ENCODE assay signal across 24 mouse cellular contexts in the genomic region with DNA sequence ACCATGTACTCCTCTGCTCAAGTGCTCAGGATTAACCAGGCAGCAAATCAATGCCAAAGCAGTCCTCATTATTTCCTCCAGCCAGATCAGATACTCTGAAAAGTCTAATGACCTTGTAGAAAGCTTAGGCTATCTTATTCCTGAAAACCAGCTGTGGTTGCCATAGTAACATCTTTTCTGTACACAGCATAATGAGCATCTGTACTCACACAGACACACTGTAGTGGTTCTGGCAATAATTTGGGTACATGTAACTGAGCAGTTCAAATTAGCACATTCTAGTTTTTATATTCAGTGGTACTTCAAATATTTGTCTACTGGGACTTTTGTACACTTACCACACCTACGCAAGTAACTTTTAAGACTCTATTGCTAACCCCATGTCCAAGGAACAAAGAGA. TPM values are rescaled to one million over a fixed set of nuclear protein-coding genes. Genes with fewer than 3 reads are reported as not detected.
A peak's percentile ranks its signal among the peaks of the same experiment; 100 is the strongest.
DNase-seq lines count a peak whose midpoint lies in the region; ATAC-seq and TF ChIP-seq lines count a peak whose summit lies in the region.
"Had no signal": no experiment of that assay in that cellular context is flagged by ENCODE, and none has a peak within 500 bp of the region (broad histone marks: within the 10 kb centered on the region; RNA-seq: fewer than 3 reads in every experiment).

No protein-coding gene starts in this region.

- H3K4me1 ChIP-seq in forebrain, embryonic 14.5 days (ENCODE audit: control insufficient read depth, insufficient read depth, low read length), result peaks cover 37% of the 10 kb centered on the region
- peaks cover 15% of the 10 kb centered on the region; the same call in 1 of the 2 replicates for H3K4me1 ChIP-seq in forebrain, postnatal 0 days (ENCODE audit: insufficient read depth)
- H3K4me1 ChIP-seq in liver, postnatal 0 days (ENCODE audit: insufficient read depth), result peaks cover 36% of the 10 kb centered on the region
- H3K4me1 ChIP-seq in testis, adult 2 months (ENCODE audit: control insufficient read depth, insufficient read depth, low read length), result no peaks in the 10 kb centered on the region

- no peak for TF ChIP-seq POLR2A in testis, adult 2 months (IDR thresholded peaks at IDR 0.05; ENCODE audit: control insufficient read depth, low read depth, low read length)

- H3K9ac ChIP-seq in forebrain, embryonic 14.5 days (ENCODE audit: low read length), result no peak overlapping the region
- no peak overlapping the region for H3K9ac ChIP-seq in forebrain, postnatal 0 days
- no peak overlapping the region for H3K9ac ChIP-seq in liver, postnatal 0 days (replicated peaks)
- H3K9ac ChIP-seq: forebrain, embryonic 15.5 days; hindbrain, embryonic 12.5 days; liver, embryonic 14.5 days had no signal

- no peaks in the 10 kb centered on the region for H3K27me3 ChIP-seq in forebrain, embryonic 14.5 days (replicated peaks; ENCODE audit: control insufficient read depth, insufficient read depth, low read length)
- H3K27me3 ChIP-seq in forebrain, postnatal 0 days (ENCODE audit: insufficient read depth, low read length), result no peaks in the 10 kb centered on the region
- no peaks in the 10 kb centered on the region for H3K27me3 ChIP-seq in liver, postnatal 0 days (ENCODE audit: insufficient read depth, low read length)
- no peaks in the 10 kb centered on the region for H3K27me3 ChIP-seq in testis, adult 2 months (ENCODE audit: control insufficient read depth, insufficient read depth, low read length)
- H3K27me3 ChIP-seq: forebrain, embryonic 15.5 days; hindbrain, embryonic 12.5 days; megakaryocyte, embryonic 14.5 days had no signal

- H3K9me3 ChIP-seq in forebrain, embryonic 14.5 days (replicated peaks; ENCODE audit: control insufficient read depth, low read length), result no peaks in the 10 kb centered on the region
- H3K9me3 ChIP-seq in forebrain, postnatal 0 days (ENCODE audit: low read length), result no peaks in the 10 kb centered on the region
- H3K9me3 ChIP-seq in liver, postnatal 0 days (ENCODE audit: low read length), result no peaks in the 10 kb centered on the region
- H3K9me3 ChIP-seq: forebrain, embryonic 15.5 days; G1E; heart, embryonic 10.5 days; hindbrain, embryonic 12.5 days; megakaryocyte, embryonic 14.5 days had no signal

- no peak for TF ChIP-seq EP300 in liver, postnatal 0 days (IDR thresholded peaks at IDR 0.05; ENCODE audit: low read depth)

- 81% methylated on average over 1 of the region's 1 CpGs for WGBS in forebrain, embryonic 14.5 days
- WGBS in forebrain, postnatal 0 days, result 61% methylated on average over 1 of the region's 1 CpGs
- whole genome bisulfite sequencing in liver, postnatal 0 days (ENCODE audit: insufficient replicate concordance), result 73% methylated on average over 1 of the region's 1 CpGs

- no peak overlapping the region for H3K4me3 ChIP-seq in forebrain, embryonic 14.5 days (ENCODE audit: low read depth, low read length)
- no peak overlapping the region for H3K4me3 ChIP-seq in forebrain, postnatal 0 days (ENCODE audit: low read depth, low read length)
- no peak overlapping the region for H3K4me3 ChIP-seq in liver, postnatal 0 days (ENCODE audit: low read depth, low read length)
- peak overlapping the region; percentile 3; the same call in 1 of the 2 replicates for H3K4me3 ChIP-seq in testis, adult 2 months (ENCODE audit: control insufficient read depth, low read depth, low read length)
- H3K4me3 ChIP-seq: forebrain, embryonic 15.5 days; heart, embryonic 10.5 days; hindbrain, embryonic 12.5 days; megakaryocyte, embryonic 14.5 days; myocyte had no signal

- peaks cover 20% of the 10 kb centered on the region for H3K36me3 ChIP-seq in forebrain, embryonic 14.5 days (ENCODE audit: control insufficient read depth, insufficient read depth, low read length)
- H3K36me3 ChIP-seq in forebrain, postnatal 0 days (ENCODE audit: insufficient read depth), result 0 out of 2 replicates have a peak, but pooled peaks cover 15% of the 10 kb centered on the region
- H3K36me3 ChIP-seq in liver, postnatal 0 days (replicated peaks; ENCODE audit: insufficient read depth, low read length), result peaks cover 34% of the 10 kb centered on the region
- H3K36me3 ChIP-seq in testis, adult 2 months (ENCODE audit: control insufficient read depth, insufficient read depth, low read length), result peaks cover 1% of the 10 kb centered on the region; the same call in 1 of the 2 replicates

- no peak overlapping the region for H3K27ac ChIP-seq in forebrain, embryonic 14.5 days (ENCODE audit: low read depth, low read length)
- H3K27ac ChIP-seq in forebrain, postnatal 0 days (ENCODE audit: low read depth, low read length), result no peak overlapping the region
- H3K27ac ChIP-seq in liver, postnatal 0 days (ENCODE audit: low read depth), result peak overlapping the region; percentile 52
- no peak overlapping the region for H3K27ac ChIP-seq in testis, adult 2 months (ENCODE audit: control insufficient read depth, insufficient read depth, low read depth, low read length)
- H3K27ac ChIP-seq: forebrain, embryonic 15.5 days; heart, embryonic 10.5 days; hindbrain, embryonic 12.5 days; liver, embryonic 14.5 days had no signal

- TF ChIP-seq CTCF in forebrain, postnatal 0 days (IDR thresholded peaks at IDR 0.05; ENCODE audit: low read depth), result no peak
- no peak for TF ChIP-seq CTCF in liver, postnatal 0 days (IDR thresholded peaks at IDR 0.05; ENCODE audit: low read depth)
- no peak for TF ChIP-seq CTCF in testis, adult 2 months (IDR thresholded peaks at IDR 0.05; ENCODE audit: control insufficient read depth, insufficient read depth, insufficient replicate concordance, low read depth, low read length)

- H3K4me2 ChIP-seq in forebrain, embryonic 14.5 days (ENCODE audit: low read length), result no peak overlapping the region
- no peak overlapping the region for H3K4me2 ChIP-seq in forebrain, postnatal 0 days (ENCODE audit: low read depth)
- 0 out of 2 replicates have a peak overlapping the region, but pooled peaks have one; percentile 46 for H3K4me2 ChIP-seq in liver, postnatal 0 days (ENCODE audit: low read depth, low read length)
- H3K4me2 ChIP-seq: forebrain, embryonic 15.5 days had no signal

- DNase-seq in forebrain, embryonic 14.5 days (ENCODE audit: low spot score), result peak; percentile 54
- DNase-seq in forebrain, postnatal 0 days, result no peak
- DNase-seq in liver, postnatal 0 days, result no peak
- no peak for DNase-seq in liver
- no peak for DNase-seq in testis, postnatal 10 days (ENCODE audit: low spot score)
- DNase-seq: adrenal gland, postnatal 14 days; cerebellum, adult 18-20 months; cerebellum, postnatal 25 days; embryo, embryonic 11 days; heart, postnatal 10 days; kidney, adult 2 months; kidney, postnatal 25 days; right cerebral cortex, postnatal 25 days; thymus, postnatal 14 days had no signal

- ATAC-seq in forebrain, embryonic 14.5 days, result 0 out of 2 replicates have a peak, but pooled peaks have one; percentile 55
- ATAC-seq in forebrain, postnatal 0 days, result no peak
- no peak for ATAC-seq in liver, postnatal 0 days
- ATAC-seq in cerebellum, adult (ENCODE audit: insufficient number of reproducible peaks, low FRiP score, low TSS enrichment), result no peak
- ATAC-seq: forebrain, embryonic 15.5 days; inflammation-experienced regulatory T-cells, adult 6 months had no signal

RNA-seq across cellular contexts. Expression of a gene that starts 8.5 kb away (rescaled TPM):
- 1.6 and 2.0 TPM in 2 replicates for polyA plus RNA-seq in forebrain, embryonic 14.5 days (2014; fragmentation: Nextera tagmentation; extraction: Ambion mirVana)
- 22.0 and 41.8 TPM in 2 replicates for total RNA-seq in forebrain, postnatal 0 days (2014; rRNA removed)
- polyA plus RNA-seq in forebrain, postnatal 0 days (2015; fragmentation: Nextera tagmentation; extraction: Ambion mirVana), result 9.2 and 15.4 TPM in 2 replicates
- polyA plus RNA-seq in liver, postnatal 0 days (2015; fragmentation: Nextera tagmentation; extraction: Ambion mirVana), result 3.5 and 4.0 TPM in 2 replicates
- 23.8 and 26.7 TPM in 2 replicates for polyA plus RNA-seq in testis, adult 2 months (2012; rRNA removed)

RNA-seq across cellular contexts. Expression of a gene that starts 31.7 kb away (rescaled TPM):
- polyA plus RNA-seq in forebrain, embryonic 14.5 days (2014; fragmentation: Nextera tagmentation; extraction: Ambion mirVana), result 26.3 and 26.7 TPM in 2 replicates
- total RNA-seq in forebrain, postnatal 0 days (2014; rRNA removed), result 42.9 and 47.9 TPM in 2 replicates
- 9.1 and 16.3 TPM in 2 replicates for polyA plus RNA-seq in forebrain, postnatal 0 days (2015; fragmentation: Nextera tagmentation; extraction: Ambion mirVana)
- polyA plus RNA-seq in liver, postnatal 0 days (2015; fragmentation: Nextera tagmentation; extraction: Ambion mirVana), result 1.9 and 2.8 TPM in 2 replicates
- polyA plus RNA-seq in testis, adult 2 months (2012; rRNA removed), result 14.0 and 20.7 TPM in 2 replicates

RNA-seq across cellular contexts. Expression of a gene that starts 32.0 kb away (rescaled TPM):
- 51.1 and 71.7 TPM in 2 replicates for polyA plus RNA-seq in forebrain, embryonic 14.5 days (2014; fragmentation: Nextera tagmentation; extraction: Ambion mirVana)
- 13.4 and 21.4 TPM in 2 replicates for total RNA-seq in forebrain, postnatal 0 days (2014; rRNA removed)
- polyA plus RNA-seq in forebrain, postnatal 0 days (2015; fragmentation: Nextera tagmentation; extraction: Ambion mirVana), result 94.5 and 112 TPM in 2 replicates
- polyA plus RNA-seq in liver, postnatal 0 days (2015; fragmentation: Nextera tagmentation; extraction: Ambion mirVana), result 87.3 and 105 TPM in 2 replicates
- 30.2 and 35.8 TPM in 2 replicates for polyA plus RNA-seq in testis, adult 2 months (2012; rRNA removed)

RNA-seq across cellular contexts. Expression of a gene that starts 32.0 kb away (rescaled TPM):
- 9.1 and 9.7 TPM in 2 replicates for polyA plus RNA-seq in forebrain, embryonic 14.5 days (2014; fragmentation: Nextera tagmentation; extraction: Ambion mirVana)
- 23.1 and 23.6 TPM in 2 replicates for total RNA-seq in forebrain, postnatal 0 days (2014; rRNA removed)
- 8.6 and 9.9 TPM in 2 replicates for polyA plus RNA-seq in forebrain, postnatal 0 days (2015; fragmentation: Nextera tagmentation; extraction: Ambion mirVana)
- 3.6 and 4.9 TPM in 2 replicates for polyA plus RNA-seq in liver, postnatal 0 days (2015; fragmentation: Nextera tagmentation; extraction: Ambion mirVana)
- 33.8 and 41.3 TPM in 2 replicates for polyA plus RNA-seq in testis, adult 2 months (2012; rRNA removed)
